Comparison of ENCODE assay signal across 22 mouse cellular contexts in the genomic region with DNA sequence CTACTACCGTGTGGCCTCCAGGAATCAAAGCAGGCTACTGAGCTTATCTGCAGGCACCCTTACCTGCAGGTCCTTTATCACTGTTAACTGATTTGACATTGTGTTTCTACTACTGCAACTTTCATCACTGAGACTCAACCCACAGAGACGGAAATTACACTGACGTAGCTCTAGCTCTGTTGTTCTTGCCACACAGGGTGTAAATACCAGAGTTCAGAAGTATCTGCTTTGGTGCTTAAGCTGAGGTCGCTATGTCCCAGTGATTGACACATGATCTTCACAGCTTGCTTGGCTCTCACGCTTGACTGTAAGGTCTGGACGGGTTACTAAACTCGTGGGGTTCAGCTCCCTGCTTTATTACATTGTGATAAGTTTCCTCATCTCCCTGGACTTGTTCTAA. TPM values are rescaled to one million over a fixed set of nuclear protein-coding genes. Genes with fewer than 3 reads are reported as not detected.
A peak's percentile ranks its signal among the peaks of the same experiment; 100 is the strongest.
DNase-seq lines count a peak whose midpoint lies in the region; ATAC-seq and TF ChIP-seq lines count a peak whose summit lies in the region.
"Had no signal": no experiment of that assay in that cellular context is flagged by ENCODE, and none has a peak within 500 bp of the region (broad histone marks: within the 10 kb centered on the region; RNA-seq: fewer than 3 reads in every experiment).

No protein-coding gene starts in this region.

- POLR2A ChIA-PET in Patski (lab: Charles Lee) = interaction anchor here (1.1 kb wide), 1 partner anchor 98 kb away, joined by 3 read pairs; a partner anchor contains a TSS

- 43% methylated on average over 7 of the region's 7 CpGs for WGBS in lung, postnatal 0 days
- WGBS in intestine, embryonic 16.5 days = 45% methylated on average over 7 of the region's 7 CpGs
- WGBS in hindbrain, embryonic 14.5 days = 81% methylated on average over 7 of the region's 7 CpGs

- no peak overlapping the region for H3K4me2 ChIP-seq in lung, postnatal 0 days (replicated peaks; ENCODE audit: low read depth, low read length)
- no peak overlapping the region for H3K4me2 ChIP-seq in intestine, embryonic 16.5 days (ENCODE audit: low read depth, low read length)
- H3K4me2 ChIP-seq in hindbrain, embryonic 14.5 days (replicated peaks) = no peak overlapping the region
- H3K4me2 ChIP-seq: embryonic facial prominence, embryonic 12.5 days; midbrain, embryonic 11.5 days had no signal

- in situ Hi-C loops in Patski (cut with MboI; ENCODE audit: low pct_unique_long_range_greater_than_20kb) = loop anchor here (10.0 kb wide), 1 partner anchor 64 kb away; no protein-coding TSS in a partner anchor

- H3K4me3 ChIP-seq in lung, postnatal 0 days (ENCODE audit: low read depth, low read length) = no peak overlapping the region
- no peak overlapping the region for H3K4me3 ChIP-seq in intestine, embryonic 16.5 days (ENCODE audit: low read length)
- H3K4me3 ChIP-seq in hindbrain, embryonic 14.5 days (replicated peaks; ENCODE audit: low read length) = no peak overlapping the region
- H3K4me3 ChIP-seq: embryonic facial prominence, embryonic 12.5 days; heart, embryonic 10.5 days; layer of hippocampus, adult 2 months had no signal

- H3K36me3 ChIP-seq in lung, postnatal 0 days (ENCODE audit: insufficient read depth, low read length) = no peaks in the 10 kb centered on the region
- H3K36me3 ChIP-seq in intestine, embryonic 16.5 days (ENCODE audit: control insufficient read depth, insufficient read depth, low read length) = no peaks in the 10 kb centered on the region
- H3K36me3 ChIP-seq in hindbrain, embryonic 14.5 days (replicated peaks; ENCODE audit: control insufficient read depth, insufficient read depth) = no peaks in the 10 kb centered on the region
- H3K36me3 ChIP-seq: embryonic facial prominence, embryonic 12.5 days; heart, embryonic 10.5 days had no signal

- peak; percentile 18 for DNase-seq in lung, postnatal 0 days (ENCODE audit: low spot score)
- DNase-seq in lung, postnatal 10 days = no peak
- DNase-seq in Patski (ENCODE audit: low read depth, low spot score) = peak; percentile 22
- DNase-seq in skeletal muscle tissue, adult 2 months (ENCODE audit: low read depth, low spot score) = peak; percentile 73
- no peak for DNase-seq in heart, adult 8-10 months (ENCODE audit: low spot score)
- no peak for DNase-seq in hindbrain, embryonic 14.5 days (ENCODE audit: low spot score)
- no peak for DNase-seq in embryo, embryonic 10.5 days (ENCODE audit: low spot score)
- DNase-seq: adrenal gland, adult 8-10 months; cerebellum, adult 18-20 months; cerebellum, postnatal 14 days; heart, postnatal 4 days; kidney, adult 2 months; right cerebral cortex, postnatal 14 days; spleen, adult 18-20 months; thymus, postnatal 36 days had no signal

- no peaks in the 10 kb centered on the region for H3K9me3 ChIP-seq in lung, postnatal 0 days (ENCODE audit: low read length)
- no peaks in the 10 kb centered on the region for H3K9me3 ChIP-seq in intestine, embryonic 16.5 days (ENCODE audit: control insufficient read depth, low read length)
- no peaks in the 10 kb centered on the region for H3K9me3 ChIP-seq in hindbrain, embryonic 14.5 days (ENCODE audit: control insufficient read depth, low read length)
- H3K9me3 ChIP-seq: embryonic facial prominence, embryonic 12.5 days; heart, embryonic 10.5 days had no signal

- H3K9ac ChIP-seq in lung, postnatal 0 days (replicated peaks; ENCODE audit: low read depth) = no peak overlapping the region
- H3K9ac ChIP-seq in intestine, embryonic 16.5 days (ENCODE audit: low read depth, low read length) = no peak overlapping the region
- H3K9ac ChIP-seq in hindbrain, embryonic 14.5 days = no peak overlapping the region
- H3K9ac ChIP-seq: embryonic facial prominence, embryonic 12.5 days had no signal

- ATAC-seq in lung, postnatal 0 days = peak; percentile 18; the same call in 1 of the 2 replicates
- ATAC-seq in Patski = peak; percentile 54
- ATAC-seq in intestine, embryonic 16.5 days = peak; percentile 81
- ATAC-seq in hindbrain, embryonic 14.5 days (ENCODE audit: low FRiP score) = no peak
- ATAC-seq: hindbrain, embryonic 16.5 days had no signal

- TF ChIP-seq CTCF in lung, postnatal 0 days (IDR thresholded peaks at IDR 0.05) = no peak
- TF ChIP-seq CTCF in Patski (IDR thresholded peaks at IDR 0.05) = no peak

- TF ChIP-seq EP300 in lung, postnatal 0 days (IDR thresholded peaks at IDR 0.05) = no peak

- H3K27me3 ChIP-seq in lung, postnatal 0 days (replicated peaks; ENCODE audit: insufficient read depth, low read length) = no peaks in the 10 kb centered on the region
- H3K27me3 ChIP-seq in Patski = no peaks in the 10 kb centered on the region
- no peaks in the 10 kb centered on the region for H3K27me3 ChIP-seq in intestine, embryonic 16.5 days (replicated peaks; ENCODE audit: control insufficient read depth, insufficient read depth, low read length)
- no peaks in the 10 kb centered on the region for H3K27me3 ChIP-seq in hindbrain, embryonic 14.5 days (ENCODE audit: control insufficient read depth, insufficient read depth, low read length)
- H3K27me3 ChIP-seq: embryonic facial prominence, embryonic 12.5 days had no signal

- H3K27ac ChIP-seq in lung, postnatal 0 days (ENCODE audit: low read length) = no peak overlapping the region
- no peak overlapping the region for H3K27ac ChIP-seq in intestine, embryonic 16.5 days (ENCODE audit: low read length)
- no peak overlapping the region for H3K27ac ChIP-seq in hindbrain, embryonic 14.5 days
- H3K27ac ChIP-seq: embryonic facial prominence, embryonic 12.5 days; heart, embryonic 10.5 days; kidney, postnatal 0 days; layer of hippocampus, adult 2 months had no signal

- CTCF ChIA-PET in Patski (lab: Charles Lee) = interaction anchor here (0.9 to 16.8 kb wide), 5 partner anchors 16 to 103 kb away, joined by 3 to 157 read pairs (median 3); no protein-coding TSS in a partner anchor

- H3K4me1 ChIP-seq in lung, postnatal 0 days (ENCODE audit: insufficient read depth, low read depth, low read length) = no peaks in the 10 kb centered on the region
- no peaks in the 10 kb centered on the region for H3K4me1 ChIP-seq in intestine, embryonic 16.5 days (ENCODE audit: control insufficient read depth, insufficient read depth, low read length)
- H3K4me1 ChIP-seq in hindbrain, embryonic 14.5 days (replicated peaks; ENCODE audit: control insufficient read depth, insufficient read depth, low read length) = no peaks in the 10 kb centered on the region
- H3K4me1 ChIP-seq: embryonic facial prominence, embryonic 12.5 days had no signal

RNA-seq across cellular contexts. Expression of a gene that starts 51.2 kb away (rescaled TPM):
- 21.4 and 26.5 TPM in 2 replicates for polyA plus RNA-seq in lung, postnatal 0 days (2015; fragmentation: Nextera tagmentation; extraction: Ambion mirVana)
- 66.8 TPM for polyA plus RNA-seq in Patski (2021)
- 43.7 and 46.2 TPM in 2 replicates for polyA plus RNA-seq in intestine, embryonic 16.5 days (2015; fragmentation: Nextera tagmentation; extraction: Ambion mirVana)
- total RNA-seq in heart, adult 8-10 months (2022) = 10 to 100 TPM; 57.4 to 71.1 (median 64.1) TPM
- 8.9 and 10.4 TPM in 2 replicates for polyA plus RNA-seq in hindbrain, embryonic 14.5 days (2014; fragmentation: Nextera tagmentation; extraction: Ambion mirVana)

Comparison
In these comparisons a context has a peak if more than half of its experiments do, and no peak if none do; other contexts are left out.
1. DNase-seq: peak in lung, postnatal 0 days (single experiment), Patski (single experiment) and skeletal muscle tissue, adult 2 months (single experiment); none in lung, postnatal 10 days (single experiment), heart, adult 8-10 months (single experiment), hindbrain, embryonic 14.5 days (single experiment) and embryo, embryonic 10.5 days (single experiment).